Mouse (Mus musculus): Measurements from ENCODE around the gene AU022252.

Gene AU022252

GRCm38 (mm10) chr4:119188060-119188785, 44.3 kb downstream of the AU022252 start:
- DNase-seq: no peak

- DNase-seq: no peak
These were observed 46.7 kb downstream of the AU022252 start for GRCm38 (mm10) chr4:119185771-119186170.

GRCm38 (mm10) chr4:119183525-119183924, 49.0 kb downstream of the AU022252 start:
- DNase-seq: no peak

GRCm38 (mm10) chr4:119181456-119181855, 51.1 kb downstream of the AU022252 start:
- DNase-seq: no peak

GRCm38 (mm10) chr4:119180133-119180707, 52.3 kb downstream of the AU022252 start:
- no peak for DNase-seq

GRCm38 (mm10) chr4:119178331-119178730, 54.2 kb downstream of the AU022252 start:
- DNase-seq: no peak

GRCm38 (mm10) chr4:119177702-119178101, 54.8 kb downstream of the AU022252 start:
- DNase-seq: no peak

GRCm38 (mm10) chr4:119173851-119174453, 58.6 kb downstream of the AU022252 start, which contains the start of gene Zfp691:
TSS of gene Zfp691 (minus strand) at chr4:119174195.
- peak; percentile 96 to 98 for DNase-seq

- no peak for DNase-seq
These were observed 59.4 kb downstream of the AU022252 start for GRCm38 (mm10) chr4:119172919-119173650.

GRCm38 (mm10) chr4:119167663-119168062, 64.8 kb downstream of the AU022252 start:
- peak; percentile 80 to 89 for DNase-seq

GRCm38 (mm10) chr4:119167068-119167467, 65.4 kb downstream of the AU022252 start:
- no peak for DNase-seq

- DNase-seq: no peak
These were observed 66.6 kb downstream of the AU022252 start for GRCm38 (mm10) chr4:119165916-119166315.

- no peak for DNase-seq
These were observed 69.5 kb downstream of the AU022252 start for GRCm38 (mm10) chr4:119162990-119163389.

- no peak for DNase-seq
These were observed 71.2 kb downstream of the AU022252 start for GRCm38 (mm10) chr4:119161358-119161757.

GRCm38 (mm10) chr4:119157891-119158290, 74.6 kb downstream of the AU022252 start:
- DNase-seq: no peak

- peak; percentile 41 to 77 for DNase-seq
These were observed 75.3 kb downstream of the AU022252 start for GRCm38 (mm10) chr4:119157186-119157585.
